Mouse (Mus musculus) layer of hippocampus, adult 9-10 months (tissue): ENCODE results near the gene Spns1.

Experiments
- DNase-seq: peaks from one replicate; pipeline ENCODE4 v3.0.0; 2022; ENCODE audit warnings: low spot score

Gene Spns1

DNA sequence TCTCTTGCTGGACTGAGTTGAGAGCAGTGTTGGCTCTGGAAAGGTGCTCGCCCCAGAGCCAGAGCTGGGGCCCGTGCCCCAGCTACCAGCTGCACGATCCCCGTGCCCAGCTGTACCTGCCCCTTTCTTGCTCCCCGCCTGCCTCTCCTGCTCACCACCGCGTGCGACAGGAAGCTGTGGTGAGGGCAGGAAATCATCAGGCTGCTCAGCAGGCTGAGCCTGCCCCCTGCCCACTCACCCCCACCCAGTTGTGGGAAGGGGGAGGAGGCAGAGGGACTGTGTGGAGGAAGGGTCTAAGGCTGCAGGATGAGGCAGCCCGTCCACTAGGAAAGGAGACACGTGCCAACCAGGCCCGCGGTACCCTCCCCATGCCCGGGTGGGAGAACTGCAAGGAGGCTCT is 7.9 kb downstream of the Spns1 start, which contains the start of gene Lat:
Gene Lat (minus strand): TSS at position 178 of the 400 bp plus-strand sequence.
- DNase-seq: no peak

DNA sequence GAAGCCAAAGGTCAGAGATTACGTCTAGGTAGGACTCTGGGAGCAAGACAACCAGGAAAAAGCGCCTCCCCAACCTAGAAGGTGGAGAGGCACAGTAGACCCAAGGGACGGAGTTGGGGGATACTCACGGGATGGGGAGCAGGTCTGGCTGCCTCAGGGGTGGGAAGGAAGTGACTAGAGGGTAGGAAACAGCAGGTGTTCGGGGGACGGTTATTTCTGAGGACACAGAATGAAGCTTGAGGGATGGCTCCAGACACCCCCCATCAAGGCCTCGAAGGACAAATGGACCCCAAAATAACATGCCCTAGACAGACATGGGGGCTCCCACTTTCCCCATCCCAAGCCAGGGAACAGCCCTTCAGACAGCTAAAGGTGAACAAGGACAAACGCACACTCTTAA is 8.9 kb downstream of the Spns1 start:
- DNase-seq: no peak

- no peak for DNase-seq
These were observed 9.6 kb downstream of the Spns1 start for GRCm38 (mm10) chr7:126367636-126368035.

DNA sequence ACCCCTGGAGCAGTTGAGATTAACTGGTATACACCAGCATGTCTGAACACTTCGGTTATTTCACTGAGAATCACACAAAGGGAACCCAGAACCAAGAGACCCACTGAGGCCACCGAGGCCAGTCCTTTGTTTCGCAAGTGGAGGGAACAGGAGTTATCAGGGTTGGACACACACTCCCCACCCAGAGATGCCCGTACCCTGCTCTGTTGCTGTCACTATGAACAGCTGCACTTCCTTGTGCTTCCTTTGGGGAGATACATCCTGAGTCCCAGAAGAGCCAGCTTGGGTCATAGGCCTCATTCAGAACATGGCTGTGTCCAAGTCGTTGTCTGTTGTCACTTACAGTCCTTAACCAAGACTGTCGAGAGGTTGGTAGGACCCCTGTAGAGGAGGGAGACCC is 14.2 kb downstream of the Spns1 start:
- DNase-seq: no peak

DNA sequence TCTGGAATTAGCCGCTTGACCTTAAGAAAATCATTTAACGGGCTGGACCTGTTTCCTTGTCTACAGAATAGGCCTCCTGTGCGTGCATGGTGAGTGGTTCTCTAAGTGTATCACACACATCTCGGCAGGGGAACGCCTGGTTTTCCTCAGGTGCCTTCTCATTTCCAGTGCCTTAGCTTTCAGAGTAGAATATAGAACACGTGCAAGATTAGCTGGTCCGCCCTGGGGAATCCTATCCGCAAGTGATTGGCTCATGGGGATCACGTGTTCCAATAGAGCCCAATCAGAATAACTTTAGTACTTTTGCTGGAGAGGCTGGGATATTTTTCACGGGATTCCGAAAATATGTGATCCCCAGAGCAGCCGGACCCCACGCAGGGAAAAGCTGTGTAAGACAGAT is 18.2 kb downstream of the Spns1 start:
- DNase-seq: no peak

- no peak for DNase-seq
These were observed 18.8 kb downstream of the Spns1 start for GRCm38 (mm10) chr7:126358413-126358812.

DNA sequence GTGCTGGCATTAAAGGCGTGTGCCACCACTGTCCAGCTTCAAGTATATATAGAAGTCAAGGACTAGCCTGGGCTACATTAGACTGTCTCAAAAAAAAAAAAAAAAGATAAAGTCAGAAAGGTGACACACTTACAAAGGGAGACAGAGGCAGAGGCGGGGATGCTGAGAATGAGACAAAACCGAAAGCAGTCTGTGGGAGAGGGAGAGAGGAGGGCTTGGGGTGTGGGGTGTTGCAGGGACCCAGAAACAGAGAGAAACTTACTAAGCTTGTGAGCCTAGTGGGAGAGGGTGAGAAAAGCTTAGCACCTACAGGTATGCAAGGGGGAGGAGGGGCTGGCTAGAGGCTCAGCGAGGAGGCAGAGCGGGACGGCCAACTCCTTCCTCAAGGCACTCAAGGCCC is 19.4 kb downstream of the Spns1 start:
- DNase-seq: no peak

DNA sequence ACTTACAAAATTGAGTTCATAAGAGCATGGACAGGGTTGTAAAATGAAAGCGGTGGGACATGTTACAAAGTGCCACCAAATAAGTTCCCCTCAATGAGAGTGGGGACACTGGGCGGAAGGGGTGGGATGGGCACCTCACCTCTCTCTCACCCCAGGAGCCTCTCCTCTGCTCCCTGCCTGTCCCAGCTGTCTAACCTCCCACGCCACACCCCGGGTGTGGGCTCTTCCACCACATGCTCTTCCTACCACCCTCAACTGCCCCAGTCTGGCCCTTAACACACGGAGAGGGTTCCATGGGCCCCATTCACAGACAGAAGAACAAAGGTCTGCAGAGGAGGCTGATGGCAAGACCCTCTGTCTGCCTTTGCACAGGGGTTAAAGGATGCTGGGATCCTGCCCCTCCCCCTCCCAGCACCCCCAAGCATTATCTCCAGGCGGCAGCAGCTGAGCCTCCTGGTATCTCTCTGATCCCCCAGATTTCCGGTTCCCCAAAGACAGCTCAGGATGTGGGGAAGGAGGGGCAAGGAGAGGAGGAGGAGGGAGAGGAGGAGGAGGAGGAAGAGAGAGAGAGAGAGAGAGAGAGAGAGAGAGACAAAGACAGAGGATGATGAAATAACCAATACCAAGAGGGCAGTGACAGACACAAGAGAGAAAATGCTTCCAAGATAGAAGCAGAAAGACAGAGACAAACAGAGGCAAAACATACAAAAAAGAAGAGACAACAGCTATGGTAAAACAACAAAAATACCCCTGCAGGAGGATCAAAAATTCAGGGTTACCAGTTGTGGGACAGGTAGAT is 20.3 kb downstream of the Spns1 start:
- DNase-seq: no peak

DNA sequence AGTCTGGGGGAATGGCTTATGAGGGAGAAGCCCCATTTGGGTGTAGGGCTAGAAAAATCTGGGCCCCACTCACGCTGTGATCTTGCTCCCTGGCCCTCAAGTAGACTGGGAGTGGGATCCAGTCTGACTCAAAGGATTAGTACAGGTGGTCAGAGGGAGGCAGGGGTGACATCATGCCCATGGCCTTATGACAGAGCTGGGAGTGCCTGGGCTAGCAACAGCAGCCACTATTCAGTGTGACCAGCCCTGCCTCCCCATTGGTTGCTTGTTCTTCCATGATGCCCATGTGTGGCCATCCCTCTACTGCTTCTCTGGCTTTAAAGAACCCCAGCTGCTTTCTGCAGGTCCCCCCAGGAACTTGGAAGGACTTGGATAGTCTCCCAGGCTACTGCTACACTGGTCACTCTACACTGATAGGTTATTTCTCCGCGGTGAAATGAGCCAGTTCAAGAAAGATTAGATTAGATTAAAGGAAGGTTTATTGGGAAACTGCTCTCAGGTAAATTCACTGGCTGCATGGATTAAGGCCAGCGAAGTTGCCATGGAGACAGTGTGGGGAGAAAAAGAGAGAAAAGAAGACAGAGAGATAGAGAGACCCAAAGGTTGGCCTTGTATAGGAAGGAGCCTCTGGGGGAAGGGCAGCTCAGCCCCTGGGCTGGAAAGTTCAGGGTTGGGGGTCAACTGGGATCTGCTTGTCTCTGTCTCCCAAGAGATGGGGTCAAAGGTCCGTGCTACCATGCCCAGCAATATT is 21.2 kb downstream of the Spns1 start:
- DNase-seq: no peak

GRCm38 (mm10) chr7:126354738-126355614 is 22.3 kb downstream of the Spns1 start:
- no peak for DNase-seq

GRCm38 (mm10) chr7:126353994-126354365 is 23.3 kb downstream of the Spns1 start:
- DNase-seq: no peak

- no peak for DNase-seq
These were observed 23.8 kb downstream of the Spns1 start for GRCm38 (mm10) chr7:126353251-126353993.

DNA sequence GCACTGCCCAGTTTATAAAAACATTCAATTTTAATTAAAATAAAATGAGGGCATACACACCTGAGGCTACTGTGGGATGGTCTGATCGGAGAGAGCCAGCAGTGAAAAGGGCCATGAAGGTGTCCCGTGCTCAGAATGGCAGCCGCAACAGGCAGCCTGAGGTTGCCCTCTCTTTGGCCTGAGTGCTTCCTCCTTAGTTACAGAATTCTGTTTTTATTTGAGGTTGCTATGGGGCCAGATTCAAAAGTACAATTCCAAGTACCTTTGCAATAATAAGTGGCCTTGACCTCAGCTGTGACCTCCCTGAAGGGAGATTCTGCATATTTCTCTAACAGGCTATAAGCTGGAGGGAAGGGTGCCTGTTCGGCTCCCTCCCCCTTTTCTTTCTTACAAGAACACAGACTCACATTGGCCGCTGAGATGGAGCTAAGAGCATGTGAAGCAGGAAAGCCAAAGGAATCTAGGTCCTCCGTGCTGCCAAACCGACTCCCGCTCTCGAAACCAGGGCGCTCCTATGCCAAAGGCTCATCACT is 25.8 kb downstream of the Spns1 start:
- no peak for DNase-seq

DNA sequence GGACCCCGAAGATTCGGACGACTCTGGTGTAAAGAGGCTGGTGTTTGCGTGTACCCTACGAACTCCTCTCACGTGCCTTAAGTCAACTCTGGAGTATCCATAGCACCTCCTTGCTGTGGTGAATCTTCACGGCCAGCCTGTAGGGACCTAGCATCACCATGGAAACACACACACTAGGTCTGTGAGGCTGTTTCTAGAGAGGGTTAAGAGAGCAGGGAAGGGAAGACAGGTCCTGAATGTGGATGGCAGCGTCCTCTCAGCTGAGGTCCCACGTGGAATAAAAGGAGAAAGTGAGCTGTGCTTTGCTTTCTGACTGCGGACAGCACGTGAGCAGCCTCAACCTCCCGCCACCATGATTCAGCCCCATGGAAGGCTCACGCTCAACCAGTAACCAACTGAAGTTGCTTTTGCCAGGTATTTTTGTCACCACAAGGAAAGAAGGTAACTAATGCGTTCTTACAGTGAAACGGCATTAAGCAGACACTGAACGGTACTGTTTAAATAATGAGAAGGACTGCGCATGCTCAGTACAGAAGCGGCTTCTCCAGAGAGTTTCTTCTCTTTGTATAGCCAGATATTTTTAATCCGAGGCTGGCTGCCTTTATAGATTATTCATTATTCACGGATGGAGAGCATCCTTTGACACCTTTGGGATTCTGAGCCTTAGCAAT is 26.4 kb downstream of the Spns1 start:
- DNase-seq: no peak

- no peak for DNase-seq
These were observed 29.0 kb downstream of the Spns1 start for GRCm38 (mm10) chr7:126348293-126348692.

DNA sequence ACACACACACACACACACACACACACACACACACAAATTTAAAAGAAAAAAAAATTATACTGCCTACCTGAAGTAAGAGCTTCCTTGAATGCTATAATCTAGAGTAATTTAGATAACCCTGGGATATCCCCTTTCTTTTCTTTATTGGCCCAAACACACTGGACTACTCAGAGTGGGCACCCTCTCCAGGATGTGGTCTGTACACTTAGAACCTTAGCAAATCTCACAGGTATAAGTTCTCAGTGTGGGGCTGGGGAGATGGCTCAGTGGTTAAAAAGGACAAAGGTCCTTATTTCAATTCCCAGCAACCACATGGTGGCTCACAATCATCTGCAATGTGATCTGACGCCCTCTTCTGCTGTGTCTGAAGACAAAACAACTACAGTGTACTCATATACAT is 30.2 kb downstream of the Spns1 start:
- DNase-seq: no peak

GRCm38 (mm10) chr7:126345969-126346368 is 31.3 kb downstream of the Spns1 start:
- no peak for DNase-seq

GRCm38 (mm10) chr7:126345557-126345956 is 31.7 kb downstream of the Spns1 start:
- DNase-seq: no peak

DNA sequence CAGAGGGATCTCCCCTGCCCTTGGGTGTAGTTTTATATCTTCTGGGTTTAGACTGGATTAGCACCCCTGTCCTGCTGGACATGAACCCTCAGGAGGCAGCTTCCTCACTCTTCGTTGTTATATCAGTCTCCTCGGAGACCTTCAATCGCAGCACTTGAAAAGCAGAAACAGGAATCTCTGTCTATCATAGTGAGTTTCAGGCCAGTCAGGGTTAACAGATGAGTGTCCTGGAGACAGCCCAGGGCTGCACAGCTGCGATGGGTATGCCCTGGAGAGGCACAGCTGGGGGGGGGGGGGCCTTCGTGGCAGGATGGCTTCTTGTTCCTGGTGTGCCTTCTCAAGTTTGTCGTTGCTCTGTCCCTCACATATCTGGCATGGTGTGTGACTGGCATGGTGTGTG is 36.4 kb downstream of the Spns1 start:
- DNase-seq: no peak

DNA sequence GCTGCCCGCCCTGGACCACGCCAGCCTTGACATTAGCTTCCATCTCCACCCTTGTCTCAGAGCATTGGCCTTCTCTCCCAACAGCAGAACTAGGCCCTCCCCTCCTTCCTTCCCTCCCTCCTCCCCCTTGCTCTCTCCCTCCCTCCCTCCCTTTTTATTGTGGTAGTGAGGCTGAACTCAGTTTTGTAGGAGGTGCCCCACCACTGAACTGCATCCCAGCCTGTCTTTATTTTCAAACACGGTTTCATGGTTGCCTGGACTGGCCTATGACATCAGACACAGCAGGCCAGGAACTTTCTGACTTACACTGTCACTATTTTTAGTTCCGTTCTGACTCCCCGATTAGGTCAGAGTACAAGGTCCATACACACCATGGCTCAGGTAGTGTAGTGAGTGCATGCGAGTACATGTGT is 37.0 kb downstream of the Spns1 start:
- no peak for DNase-seq

DNA sequence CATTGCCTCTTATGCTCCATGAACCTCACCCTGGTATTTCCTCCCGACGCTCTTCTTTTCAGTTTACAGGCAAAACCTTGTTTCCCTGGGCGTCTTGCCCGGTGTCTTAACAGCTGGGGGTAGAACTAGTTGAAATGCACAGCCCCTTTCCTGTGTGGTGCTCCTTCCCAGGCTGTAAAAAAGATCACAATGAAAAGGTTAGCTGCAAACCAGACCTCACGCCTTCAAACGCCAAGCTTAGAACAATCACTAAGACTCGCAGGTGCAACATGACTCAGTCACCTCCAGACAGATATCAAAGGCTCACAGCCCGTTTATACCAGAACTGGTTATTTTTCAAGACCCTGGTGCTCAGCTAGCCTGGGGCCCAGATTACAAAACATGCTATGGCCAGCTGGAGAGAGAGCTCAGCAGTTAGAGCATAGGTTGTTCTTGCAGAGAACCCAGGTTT is 37.7 kb downstream of the Spns1 start:
- DNase-seq: no peak
